Mouse (Mus musculus) macrophage (primary cell): ENCODE data around the gene Ier5. TPM values are rescaled to one million over a fixed set of nuclear protein-coding genes. Genes with fewer than 3 reads are reported as not detected.

Experiments used
- H3K27ac ChIP-seq: fragments of 350-480 bp; formaldehyde crosslinking; 2 replicates; pipeline ENCODE4 v1.9.0; 2021
- H3K36me3 ChIP-seq: fragments of 350-480 bp; formaldehyde crosslinking; 2 replicates; pipeline ENCODE4 v1.9.0; 2021; ENCODE audit errors: inconsistent target
- H3K4me3 ChIP-seq: fragments of 350-480 bp; formaldehyde crosslinking; 2 replicates; pipeline ENCODE4 v1.9.0; 2021; ENCODE audit errors: inconsistent target
- H3K79me2 ChIP-seq: fragments of 350-480 bp; formaldehyde crosslinking; 2 replicates; pipeline ENCODE4 v1.9.0; 2021; ENCODE audit errors: inconsistent target
- WGBS: methylation state at CpG from one replicate; pipeline ENCODE4 v1.1.7; 2026; ENCODE audit warnings: inconsistent platforms; ENCODE audit not compliant: missing documents; 5-methylcytosine and 5-hydroxymethylcytosine counted together
- polyA plus RNA-seq: library from polyadenylated mRNA; stranded (reverse); fragments of 250-400 nt; gene quantifications from 3 replicates; pipeline ENCODE4 v1.2.4, GENCODE M21; 2018; ENCODE audit warnings: inconsistent platforms
- total RNA-seq, 78 experiments: library from RNA; depleted of rRNA; stranded (reverse); fragments of 250-400 nt; gene quantifications; 1 replicate in 9 of 78; 2 replicates in 24 of 78; 3 replicates in 43 of 78; 4 replicates in 2 of 78; pipeline ENCODE4 v1.2.4; 2018; ENCODE audit warnings: inconsistent platforms in 56 of 78

Ier5 gene
- 100 to 1,000 TPM in 15 of 26 experiments, 10 to 100 TPM in 11; 37.6 to 232 (median 114) TPM for total RNA-seq (2018; cell fraction: chromatin; rRNA removed)
- 100 to 1,000 TPM in 16 of 26 experiments, 10 to 100 TPM in 10; 68.0 to 298 (median 132) TPM for total RNA-seq (2018; cell fraction: cytosol; rRNA removed)
- total RNA-seq (2018; cell fraction: nucleus; rRNA removed): 100 to 1,000 TPM in 22 of 26 experiments, 10 to 100 TPM in 4; 58.9 to 356 (median 241) TPM
- polyA plus RNA-seq: 24.7 to 56.1 TPM (median 49.7 TPM) in 3 replicates

DNA sequence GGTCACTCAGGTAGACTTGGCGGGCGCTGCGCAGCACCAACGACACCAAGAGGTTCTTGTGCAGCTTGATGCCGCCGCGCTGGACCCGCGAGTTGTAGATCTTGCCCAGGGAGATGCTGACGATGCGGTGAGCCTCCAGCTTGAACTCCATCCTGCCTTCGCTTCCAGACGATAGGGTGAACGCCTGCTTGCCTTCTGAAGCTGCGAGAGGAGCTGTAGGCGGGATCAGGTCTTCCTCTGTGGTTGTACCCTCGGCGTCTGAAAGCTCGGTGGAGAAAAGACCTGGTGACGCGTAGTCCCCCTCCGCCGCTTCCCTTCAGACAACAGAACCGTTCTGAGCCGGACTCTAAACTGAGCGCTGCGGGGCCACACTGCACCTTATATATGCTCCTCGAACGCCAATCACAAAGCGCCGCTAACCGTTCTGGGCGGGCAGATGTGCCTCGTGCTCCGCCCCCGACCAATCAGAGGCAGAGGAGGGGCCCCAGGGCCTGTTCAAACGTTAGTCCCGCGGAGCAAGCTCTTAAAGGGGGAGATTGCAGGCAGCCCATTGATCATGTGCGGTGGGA, at the start of gene Ier5:
TSS of gene Ier5 (minus strand) at position 357 of the 569 bp plus-strand sequence.
- peak within 1 kb of the TSS; percentile 79 for H3K27ac ChIP-seq
- 2% methylated on average over 39 of the region's 40 CpGs for WGBS
- no peaks in the 10 kb centered on the region for H3K36me3 ChIP-seq
- H3K4me3 ChIP-seq: peak within 1 kb of the TSS; percentile 72
- H3K79me2 ChIP-seq: peaks cover 37% of the 10 kb centered on the region

DNA sequence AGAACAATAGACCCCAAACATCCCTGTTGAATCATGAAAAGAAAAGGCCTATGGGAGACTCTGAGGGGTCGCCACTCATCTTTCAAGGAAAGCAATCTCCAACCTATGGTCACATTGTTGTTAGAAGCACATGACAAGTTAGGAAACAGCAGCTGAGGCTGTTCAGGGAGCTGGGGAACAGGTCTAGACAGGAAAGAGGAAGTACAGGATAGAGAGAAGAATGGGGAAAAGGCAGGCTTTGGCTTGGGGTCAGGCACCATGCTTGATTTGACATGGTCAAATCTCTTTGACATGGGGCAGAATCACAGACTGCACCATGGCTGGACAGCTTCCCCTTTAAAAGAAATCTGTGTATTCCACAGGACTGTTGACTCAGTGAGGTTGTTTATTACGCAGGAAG, 47.8 kb upstream of the Ier5 start:
- WGBS: 77% methylated on average over 2 of the region's 2 CpGs

GRCm38 (mm10) chr1:155146572-155146980, 47.1 kb upstream of the Ier5 start, which contains the start of gene Mr1:
Gene Mr1, minus strand, starts transcription at chr1:155146814.
- Histone ChIP-seq H3K79me2 (no peaks in the 10 kb centered on the region; the same call in 1 of the 2 replicates), H3K36me3 (no peaks in the 10 kb centered on the region), H3K4me3 (peak within 1 kb of the TSS; percentile 56), H3K27ac (peak within 1 kb of the TSS; percentile 61)
- WGBS: 2% methylated on average over 8 of the region's 8 CpGs

More for the DNA sequence above, 47.8 kb upstream of the Ier5 start:
- H3K27ac ChIP-seq: peak overlapping the region; percentile 61
- no peak overlapping the region for H3K4me3 ChIP-seq
- no peaks in the 10 kb centered on the region for H3K36me3 ChIP-seq
- H3K79me2 ChIP-seq: no peaks in the 10 kb centered on the region; the same call in 1 of the 2 replicates

- H3K4me3 ChIP-seq: peak overlapping the region; percentile 56
- no peaks in the 10 kb centered on the region; the same call in 1 of the 2 replicates for H3K79me2 ChIP-seq
- H3K36me3 ChIP-seq: no peaks in the 10 kb centered on the region
- 1% methylated on average over 6 of the region's 6 CpGs for WGBS
- peak overlapping the region; percentile 61 for H3K27ac ChIP-seq
Measured at GRCm38 (mm10) chr1:155145620-155146019, 46.2 kb upstream of the Ier5 start.

- WGBS: 53% methylated on average over 2 of the region's 2 CpGs
- Histone ChIP-seq H3K4me3 (no peak overlapping the region), H3K36me3 (peaks cover 8% of the 10 kb centered on the region; the same call in 1 of the 2 replicates), H3K27ac (no peak overlapping the region), H3K79me2 (peaks cover 6% of the 10 kb centered on the region; the same call in 1 of the 2 replicates)
Measured at GRCm38 (mm10) chr1:155140076-155140475, 40.6 kb upstream of the Ier5 start.

DNA sequence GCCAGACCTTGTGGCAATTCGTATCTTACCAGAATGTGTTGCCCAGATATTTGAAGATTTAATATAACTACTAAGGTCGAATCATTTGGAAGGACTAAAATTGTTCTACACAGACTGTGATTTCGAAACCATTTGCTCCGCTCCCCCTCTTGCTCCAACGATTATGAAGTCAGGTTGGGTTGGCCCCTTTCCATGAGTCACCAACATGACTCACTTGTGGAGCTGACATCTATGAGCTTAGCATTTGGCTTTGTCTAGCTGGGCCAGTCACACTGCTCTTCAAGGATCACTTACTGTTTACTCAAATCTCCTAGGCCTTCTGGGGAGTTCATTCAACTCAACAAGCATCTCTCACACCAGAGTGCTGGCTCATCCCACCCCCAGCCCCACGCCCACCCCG, 39.4 kb upstream of the Ier5 start:
- H3K36me3 ChIP-seq: peaks cover 8% of the 10 kb centered on the region; the same call in 1 of the 2 replicates
- no peak overlapping the region for H3K4me3 ChIP-seq
- 52% methylated on average over 7 of the region's 7 CpGs for WGBS
- 0 out of 2 replicates have a peak overlapping the region, but pooled peaks have one; percentile 13 for H3K27ac ChIP-seq
- H3K79me2 ChIP-seq: peaks cover 6% of the 10 kb centered on the region; the same call in 1 of the 2 replicates

DNA sequence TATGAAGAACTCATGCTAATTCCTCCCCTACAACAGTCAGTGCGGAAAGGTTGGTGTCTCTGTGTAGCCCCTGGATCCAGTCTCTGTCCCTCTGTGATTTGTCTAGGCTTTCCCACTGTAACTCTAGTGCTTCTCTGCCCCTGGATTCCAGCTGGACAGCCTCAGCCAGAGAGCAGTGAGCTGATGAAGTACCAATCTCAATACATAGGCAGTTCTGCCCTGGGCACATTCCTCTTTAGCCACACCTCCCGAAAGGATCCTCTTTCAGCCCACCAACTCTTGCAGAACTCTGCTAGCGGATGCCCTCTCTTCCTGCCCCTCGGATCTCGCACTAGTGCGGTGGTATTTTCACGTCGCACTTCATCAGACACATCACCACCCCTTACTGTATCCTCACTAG, 35.4 kb upstream of the Ier5 start:
- Histone ChIP-seq H3K27ac (no peak overlapping the region), H3K36me3 (peaks cover 15% of the 10 kb centered on the region; the same call in 1 of the 2 replicates), H3K79me2 (peaks cover 6% of the 10 kb centered on the region; the same call in 1 of the 2 replicates), H3K4me3 (no peak overlapping the region)
- 94% methylated on average over 8 of the region's 8 CpGs for WGBS

- Histone ChIP-seq H3K36me3 (peaks cover 7% of the 10 kb centered on the region; the same call in 1 of the 2 replicates), H3K79me2 (no peaks in the 10 kb centered on the region), H3K27ac (no peak overlapping the region), H3K4me3 (no peak overlapping the region)
- WGBS: 98% methylated on average over 5 of the region's 5 CpGs
Measured at GRCm38 (mm10) chr1:155127429-155127934, 28.0 kb upstream of the Ier5 start.

- WGBS: 87% methylated on average over 5 of the region's 5 CpGs
- no peaks in the 10 kb centered on the region for H3K79me2 ChIP-seq
- H3K27ac ChIP-seq: no peak overlapping the region
- peaks cover 7% of the 10 kb centered on the region; the same call in 1 of the 2 replicates for H3K36me3 ChIP-seq
- no peak overlapping the region for H3K4me3 ChIP-seq
Measured at GRCm38 (mm10) chr1:155126716-155127115, 27.3 kb upstream of the Ier5 start.

DNA sequence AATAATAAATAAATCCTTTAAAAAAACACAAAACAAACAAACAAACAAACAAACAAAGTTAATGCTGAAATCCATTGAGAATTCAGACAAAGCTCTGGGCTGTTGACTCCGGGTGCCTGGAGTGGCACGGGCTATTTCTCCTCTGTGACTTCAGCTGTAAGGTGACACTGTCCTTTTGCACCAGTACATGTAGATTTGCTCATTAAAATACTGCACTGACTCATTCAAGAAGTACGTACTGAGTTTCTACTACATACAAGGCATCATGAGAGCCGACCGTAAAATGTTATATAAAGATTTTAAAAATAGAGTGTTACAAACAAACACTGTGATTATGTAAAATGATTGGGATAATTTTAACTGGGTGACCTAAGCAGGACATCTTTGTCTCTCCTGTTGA, 25.0 kb upstream of the Ier5 start:
- Histone ChIP-seq H3K4me3 (no peak overlapping the region), H3K27ac (no peak overlapping the region), H3K79me2 (no peaks in the 10 kb centered on the region), H3K36me3 (no peaks in the 10 kb centered on the region)
- 100% methylated on average over 5 of the region's 5 CpGs for WGBS

- Histone ChIP-seq H3K79me2 (no peaks in the 10 kb centered on the region), H3K4me3 (no peak overlapping the region), H3K36me3 (no peaks in the 10 kb centered on the region), H3K27ac (no peak overlapping the region)
- WGBS: 87% methylated on average over 21 of the region's 21 CpGs
Measured at GRCm38 (mm10) chr1:155121977-155122939, 22.8 kb upstream of the Ier5 start.

GRCm38 (mm10) chr1:155119719-155120118, 20.3 kb upstream of the Ier5 start:
- Histone ChIP-seq H3K79me2 (no peaks in the 10 kb centered on the region), H3K36me3 (no peaks in the 10 kb centered on the region), H3K27ac (no peak overlapping the region), H3K4me3 (no peak overlapping the region)
- WGBS: 56% methylated on average over 1 of the region's 1 CpGs

DNA sequence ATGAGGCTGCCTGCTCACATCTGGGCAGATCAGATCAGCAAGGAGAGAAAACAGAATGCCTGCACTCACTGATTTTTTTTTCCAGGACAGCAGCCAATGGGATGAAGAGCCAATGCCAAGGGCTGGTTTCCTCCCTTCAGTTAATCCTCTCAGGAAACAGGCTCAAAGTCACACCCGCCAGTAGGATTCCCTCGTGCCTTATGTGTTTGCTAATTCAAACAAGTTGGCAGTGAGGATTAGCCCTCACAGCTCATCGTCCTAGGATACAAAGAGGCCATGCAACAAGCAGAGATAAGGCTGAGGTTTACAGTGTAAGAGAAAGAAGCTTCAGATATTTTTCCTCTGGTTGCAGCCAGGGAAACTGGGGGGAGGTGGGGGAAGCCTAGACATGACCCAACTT, 14.5 kb upstream of the Ier5 start:
- Histone ChIP-seq H3K36me3 (no peaks in the 10 kb centered on the region), H3K4me3 (no peak overlapping the region), H3K27ac (no peak overlapping the region), H3K79me2 (no peaks in the 10 kb centered on the region)
- 84% methylated on average over 3 of the region's 3 CpGs for WGBS

DNA sequence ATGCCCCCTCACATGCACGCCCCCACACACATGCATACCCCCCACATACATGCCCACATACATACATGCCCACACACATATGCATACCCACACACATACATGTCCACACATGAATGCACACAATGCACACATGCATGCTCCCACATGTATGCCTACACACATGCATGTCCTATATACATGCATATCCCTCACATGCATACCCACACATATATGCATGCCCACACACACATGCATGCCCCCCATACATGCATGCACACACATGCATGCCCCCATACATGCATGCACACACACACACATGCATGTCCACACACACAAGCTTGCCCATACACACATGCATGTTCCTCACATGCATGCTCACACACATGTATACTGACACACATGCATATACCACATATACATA, 13.4 kb upstream of the Ier5 start:
- no peaks in the 10 kb centered on the region for H3K36me3 ChIP-seq
- no peak overlapping the region for H3K4me3 ChIP-seq
- 50% methylated on average over 1 of the region's 1 CpGs for WGBS
- no peak overlapping the region for H3K27ac ChIP-seq
- no peaks in the 10 kb centered on the region for H3K79me2 ChIP-seq
